Mouse (Mus musculus) G1E (cell line): ENCODE results near the gene Pla2g1b. TPM values are rescaled to one million over a fixed set of nuclear protein-coding genes. Genes with fewer than 3 reads are reported as not detected.

Source experiments
- ATAC-seq: 2 replicates; pipeline ENCODE4 v1.8.0; 2016; ENCODE audit warnings: mild to moderate bottlenecking; ENCODE audit not compliant: insufficient number of reproducible peaks, poor library complexity, low FRiP score, severe bottlenecking; ENCODE audit errors: extremely low read depth
- DNase-seq: peaks from one replicate; pipeline ENCODE4 v3.0.0; 2012; ENCODE audit warnings: low spot score
- H3K27me3 ChIP-seq: 2 replicates; pipeline ENCODE4 v1.6.1; 2012; ENCODE audit warnings: mild to moderate bottlenecking, low read length, inconsistent platforms; ENCODE audit not compliant: insufficient read depth
- H3K36me3 ChIP-seq: replicated peaks from 2 replicates; pipeline ENCODE3; 2012; ENCODE audit warnings: mild to moderate bottlenecking, inconsistent platforms
- H3K4me1 ChIP-seq: 2 replicates; pipeline ENCODE4 v1.6.1; 2012; ENCODE audit warnings: low read depth, low read length, inconsistent platforms, mixed read lengths; ENCODE audit not compliant: insufficient read depth
- H3K4me3 ChIP-seq: 2 replicates; pipeline ENCODE4 v1.5.1; 2012; ENCODE audit warnings: low read depth, mild to moderate bottlenecking, inconsistent platforms, low read length, moderate library complexity, mixed read lengths
- H3K9me3 ChIP-seq: replicated peaks from 2 replicates; pipeline ENCODE4 v1.6.1; 2012; ENCODE audit warnings: inconsistent platforms
- CTCF ChIP-seq: IDR thresholded peaks from 2 replicates; pipeline ENCODE4 v1.5.1; 2012; ENCODE audit warnings: low read depth, low read length, inconsistent platforms, mixed read lengths
- GATA1 ChIP-seq: IDR thresholded peaks from 2 replicates; pipeline ENCODE4 v1.6.1; 2012; ENCODE audit warnings: borderline replicate concordance, low read length, inconsistent platforms, mixed read lengths
- GATA2 ChIP-seq: IDR thresholded peaks from 2 replicates; pipeline ENCODE4 v1.6.1; 2012; ENCODE audit warnings: low read depth, low read length, inconsistent platforms, borderline replicate concordance
- POLR2AphosphoS5 ChIP-seq: IDR thresholded peaks from 2 replicates; pipeline ENCODE4 v1.6.1; 2012; ENCODE audit warnings: low read depth, low read length, inconsistent platforms; ENCODE audit not compliant: insufficient replicate concordance
- TAL1 ChIP-seq: conservative IDR thresholded peaks from 2 replicates; pipeline ENCODE4 v1.6.1; 2012; ENCODE audit warnings: low read depth, low read length, inconsistent platforms, mixed read lengths
- polyA plus RNA-seq: library from polyadenylated mRNA; stranded (reverse); fragments of >175 nt; gene quantifications from 2 replicates; pipeline ENCODE4 v1.2.3, GENCODE M21; 2012
- total RNA-seq, 2 experiments: library from RNA; stranded (forward) in 1 of 2; stranded (reverse) in 1 of 2; fragments of 200-1000 nt in 1 of 2; fragments of >200 nt in 1 of 2; fragmentation: Nextera tagmentation in 1 of 2; gene quantifications; 2 replicates each; pipeline ENCODE4 v1.2.3; 2014 to 2017

The Pla2g1b gene
- total and polyA plus RNA-seq, 3 experiments: 0.18 TPM; not detected in 2

DNA sequence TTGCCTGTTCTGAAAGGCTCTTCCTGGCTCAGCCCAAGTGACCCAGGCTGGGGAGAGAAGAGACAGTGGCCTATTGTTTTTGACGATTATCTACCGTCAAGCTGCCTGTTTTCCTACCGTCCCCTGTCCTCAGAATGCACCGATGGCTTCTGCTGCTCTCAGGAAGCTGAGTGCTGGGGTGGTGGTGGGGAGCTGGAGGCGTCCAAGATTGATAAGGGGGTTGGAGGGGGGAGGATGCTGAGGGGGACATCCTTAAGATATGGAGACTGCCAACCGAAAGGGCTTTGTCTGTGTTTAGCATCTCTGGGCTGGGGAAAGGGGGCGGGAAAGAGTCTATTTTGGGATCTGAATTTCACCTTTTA lies 34.2 kb upstream of the Pla2g1b start:
- ATAC-seq (no peak), DNase-seq (no peak)
- peaks cover 58% of the 10 kb centered on the region for H3K27me3 ChIP-seq

DNA sequence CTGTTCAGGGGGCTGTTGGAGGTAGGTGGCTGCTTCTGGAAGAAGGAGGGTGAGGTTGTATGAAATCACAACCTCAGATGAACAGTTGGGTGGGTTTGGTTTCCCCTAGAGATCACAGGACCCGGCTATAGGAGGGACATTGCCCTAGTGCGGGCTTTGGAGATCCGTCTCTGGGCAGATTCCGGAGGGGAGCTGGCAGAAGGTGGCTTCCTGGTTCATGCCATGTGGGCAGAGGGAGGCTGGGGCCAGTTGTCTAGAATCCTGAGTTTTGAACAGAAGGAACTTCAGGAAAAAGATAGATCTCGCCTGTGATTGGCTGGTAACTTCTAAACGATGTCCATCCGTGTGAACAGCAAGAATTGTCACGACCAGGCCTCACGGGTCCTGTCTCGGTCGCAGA lies 33.7 kb upstream of the Pla2g1b start:
- H3K27me3 ChIP-seq: peaks cover 59% of the 10 kb centered on the region
- ATAC-seq (no peak), DNase-seq (no peak)
- H3K4me3 ChIP-seq: no peak overlapping the region
- no peak for TF ChIP-seq CTCF
- no peak for TF ChIP-seq GATA2
- no peak for TF ChIP-seq TAL1
- no peak for TF ChIP-seq POLR2AphosphoS5
- no peak for TF ChIP-seq GATA1
- peaks cover 9% of the 10 kb centered on the region for H3K9me3 ChIP-seq
- no peaks in the 10 kb centered on the region for H3K36me3 ChIP-seq
- no peaks in the 10 kb centered on the region for H3K4me1 ChIP-seq

More for the DNA sequence above, 34.2 kb upstream of the Pla2g1b start:
- H3K4me1 ChIP-seq: no peaks in the 10 kb centered on the region
- H3K4me3 ChIP-seq: no peak overlapping the region
- TF ChIP-seq GATA2 (no peak), POLR2AphosphoS5 (no peak), TAL1 (no peak), CTCF (no peak), GATA1 (no peak)
- peaks cover 9% of the 10 kb centered on the region for H3K9me3 ChIP-seq
- H3K36me3 ChIP-seq: no peaks in the 10 kb centered on the region

DNA sequence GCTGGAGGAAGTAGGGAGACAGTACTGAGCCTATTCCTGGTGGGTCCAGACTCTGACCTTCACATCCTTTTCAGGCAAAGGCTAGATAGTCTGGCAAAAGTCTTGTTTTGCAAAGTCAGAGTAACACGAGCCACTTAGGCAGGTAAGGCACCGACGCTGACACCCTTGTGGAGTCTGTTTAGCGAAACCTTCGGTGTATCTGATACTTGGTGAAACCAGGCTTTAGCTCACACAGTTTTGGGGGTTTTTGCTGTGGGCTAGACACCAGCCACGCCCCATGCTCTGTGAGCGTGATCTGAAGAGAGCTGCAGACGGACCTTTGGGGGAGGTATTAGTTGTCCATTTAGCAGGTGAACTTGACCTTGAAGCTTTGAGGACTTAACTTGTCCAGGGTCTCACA lies 32.9 kb upstream of the Pla2g1b start:
- peaks cover 60% of the 10 kb centered on the region for H3K27me3 ChIP-seq
- DNase-seq (no peak), ATAC-seq (no peak)
- H3K9me3 ChIP-seq: peaks cover 9% of the 10 kb centered on the region
- TF ChIP-seq GATA1: no peak
- no peak for TF ChIP-seq GATA2
- no peak for TF ChIP-seq CTCF
- no peak for TF ChIP-seq TAL1
- no peak for TF ChIP-seq POLR2AphosphoS5
- no peaks in the 10 kb centered on the region for H3K36me3 ChIP-seq
- no peak overlapping the region for H3K4me3 ChIP-seq
- H3K4me1 ChIP-seq: no peaks in the 10 kb centered on the region

DNA sequence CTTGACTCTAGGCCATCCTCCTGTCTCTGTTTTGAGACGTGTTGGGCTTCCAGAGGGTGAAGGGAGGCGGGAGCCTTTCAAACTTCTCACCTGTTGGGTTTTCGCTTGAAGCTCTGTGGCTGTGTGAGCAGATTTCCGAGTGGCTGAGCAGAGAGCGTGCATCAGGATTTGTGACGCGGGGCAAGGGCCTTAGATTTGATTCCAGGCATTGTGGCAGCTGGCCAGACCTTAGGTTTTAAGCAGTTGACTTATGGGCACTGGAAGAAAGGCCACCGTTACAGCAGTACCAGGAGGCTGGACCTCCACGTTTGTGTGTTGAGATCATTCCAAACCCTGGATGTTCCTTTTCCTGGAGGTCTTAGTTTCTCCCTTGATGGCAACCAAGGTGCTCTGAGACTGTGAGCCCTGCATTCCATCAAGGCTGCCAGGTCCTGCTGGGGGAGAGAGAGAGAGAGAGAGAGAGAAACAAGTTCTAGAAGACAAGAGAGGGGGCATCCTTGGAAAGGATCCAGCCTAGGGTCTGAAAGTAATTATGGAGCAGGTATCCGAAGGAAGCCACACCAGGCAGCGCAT lies 31.7 kb upstream of the Pla2g1b start:
- DNase-seq: no peak
- Histone ChIP-seq H3K36me3 (no peaks in the 10 kb centered on the region), H3K27me3 (peaks cover 59% of the 10 kb centered on the region), H3K4me1 (no peaks in the 10 kb centered on the region), H3K4me3 (no peak overlapping the region), H3K9me3 (peaks cover 9% of the 10 kb centered on the region)
- ATAC-seq: no peak
- no peak for TF ChIP-seq TAL1
- TF ChIP-seq GATA2: no peak
- no peak for TF ChIP-seq GATA1

DNA sequence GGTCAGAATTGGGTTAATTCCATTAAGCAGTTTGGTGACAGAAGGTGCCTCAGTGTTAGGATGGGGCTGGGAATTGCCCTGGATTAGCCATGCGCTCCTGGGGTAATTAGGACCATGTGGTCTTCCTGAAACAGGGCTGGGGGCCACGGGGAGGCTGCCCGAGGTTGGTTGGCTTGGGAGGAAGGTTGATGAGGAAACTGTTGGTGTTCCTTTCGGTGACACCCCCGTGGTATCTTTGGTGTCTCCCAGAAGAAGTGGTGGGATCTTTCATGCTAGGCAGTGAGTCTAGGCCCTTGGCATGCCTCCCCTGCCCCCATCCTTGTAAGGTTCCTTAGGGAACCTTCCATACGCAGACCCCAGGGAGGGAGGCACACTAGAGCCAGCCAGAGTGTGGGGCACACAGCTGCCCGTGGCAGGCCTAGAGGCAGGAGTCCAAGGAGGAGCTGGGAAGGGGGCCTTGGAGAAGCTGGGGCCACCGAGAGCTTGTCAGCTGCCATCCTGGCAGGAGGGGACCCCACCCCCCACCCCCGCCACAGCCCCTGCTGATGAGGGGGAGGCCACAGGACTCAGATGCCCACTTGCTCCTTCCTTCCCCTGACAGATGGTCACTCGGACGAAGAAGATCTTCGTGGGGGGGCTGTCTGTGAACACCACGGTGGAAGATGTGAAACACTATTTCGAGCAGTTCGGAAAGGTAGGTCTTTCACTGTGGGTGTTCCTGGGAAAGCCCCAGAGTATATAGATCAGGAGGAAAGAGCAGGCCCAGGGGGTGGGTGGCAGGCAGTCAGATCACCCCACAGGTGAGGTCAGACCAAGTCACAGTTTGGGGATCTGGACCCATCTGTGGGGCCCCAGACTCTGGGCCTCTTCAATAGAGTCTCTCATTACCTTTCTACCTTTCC lies 31.0 kb upstream of the Pla2g1b start:
- no peak for TF ChIP-seq TAL1
- no peak for TF ChIP-seq GATA2
- TF ChIP-seq POLR2AphosphoS5: no peak
- TF ChIP-seq GATA1: no peak
- no peak for TF ChIP-seq CTCF
- no peak overlapping the region for H3K4me3 ChIP-seq
- peaks cover 5% of the 10 kb centered on the region; the same call in 1 of the 2 replicates for H3K9me3 ChIP-seq
- H3K36me3 ChIP-seq: no peaks in the 10 kb centered on the region
- ATAC-seq: no peak
- no peak for DNase-seq
- no peaks in the 10 kb centered on the region for H3K4me1 ChIP-seq
- peaks cover 64% of the 10 kb centered on the region for H3K27me3 ChIP-seq

DNA sequence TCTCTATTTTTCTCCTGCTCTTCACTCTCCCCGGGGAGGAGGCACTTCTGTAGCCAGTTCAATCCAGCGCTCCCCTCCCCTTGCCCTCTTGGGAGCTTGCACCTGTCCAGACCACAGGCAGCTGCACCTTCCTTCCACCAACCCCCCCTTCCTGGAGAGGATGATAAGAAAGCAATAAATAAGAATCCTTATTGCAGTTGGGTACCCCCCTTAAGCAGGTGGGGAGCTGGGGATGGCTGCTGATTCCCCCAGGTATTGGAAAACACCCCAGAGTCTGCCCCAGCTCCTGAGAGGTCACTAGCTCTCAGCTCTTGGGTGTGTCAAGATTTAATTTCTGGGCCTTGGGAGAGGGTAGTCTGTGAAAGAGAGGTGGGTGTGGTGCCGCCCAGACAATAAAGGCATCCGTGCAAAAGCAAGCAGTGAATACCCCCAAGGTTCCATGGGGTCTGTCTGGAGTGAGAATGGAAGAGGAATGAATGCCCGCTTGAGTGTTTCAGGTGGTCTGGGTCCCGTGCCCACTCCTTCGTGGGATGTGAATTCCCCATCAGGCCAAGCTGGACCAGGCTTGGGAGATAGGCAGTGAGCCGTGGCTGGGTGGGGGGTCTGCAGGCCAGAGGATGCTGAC lies 30.2 kb upstream of the Pla2g1b start:
- ATAC-seq: no peak
- no peak for TF ChIP-seq GATA2
- no peak for TF ChIP-seq TAL1
- TF ChIP-seq CTCF: no peak
- no peak for TF ChIP-seq GATA1
- no peak for TF ChIP-seq POLR2AphosphoS5
- Histone ChIP-seq H3K36me3 (no peaks in the 10 kb centered on the region), H3K4me1 (no peaks in the 10 kb centered on the region), H3K9me3 (no peaks in the 10 kb centered on the region), H3K27me3 (peaks cover 61% of the 10 kb centered on the region), H3K4me3 (no peak overlapping the region)
- no peak for DNase-seq
